9 mouse cellular contexts compared by ENCODE assay signal in the genomic region with DNA sequence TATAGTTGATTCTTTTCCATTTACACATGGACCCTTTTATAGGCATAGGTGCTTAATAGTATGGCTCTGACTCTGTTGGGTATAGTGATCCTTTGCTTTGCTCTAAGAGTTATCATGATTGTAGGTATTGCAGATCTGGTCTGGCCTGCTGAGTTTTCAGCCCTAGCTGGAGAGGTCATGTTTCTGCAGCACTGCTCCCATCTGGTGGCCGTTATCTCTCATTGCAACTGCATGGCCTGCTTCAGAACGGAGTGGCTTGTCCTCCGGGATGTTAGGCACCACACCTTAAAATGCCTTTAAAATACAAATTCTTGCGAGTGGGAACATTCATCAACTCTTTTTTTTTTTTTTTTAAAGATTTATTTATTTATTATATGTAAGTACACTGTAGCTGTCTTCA.
DNase-seq lines count a peak whose midpoint lies in the region; ATAC-seq lines count a peak whose summit lies in the region.
"Had no signal": no experiment of that assay in that cellular context is flagged by ENCODE, and none has a peak within 500 bp of the region (broad histone marks: within the 10 kb centered on the region; RNA-seq: fewer than 3 reads in every experiment).

No protein-coding gene starts in this region.

- no peak overlapping the region for H3K4me3 ChIP-seq in neural tube, embryonic 15.5 days (replicated peaks)
- H3K4me3 ChIP-seq in forebrain, embryonic 13.5 days: no peak overlapping the region
- H3K4me3 ChIP-seq in stomach, embryonic 14.5 days (ENCODE audit: low read depth, low read length): no peak overlapping the region
- H3K4me3 ChIP-seq: embryonic facial prominence, embryonic 15.5 days had no signal

- H3K4me2 ChIP-seq in neural tube, embryonic 15.5 days: no peak overlapping the region
- H3K4me2 ChIP-seq in forebrain, embryonic 13.5 days: no peak overlapping the region
- H3K4me2 ChIP-seq in stomach, embryonic 14.5 days (replicated peaks; ENCODE audit: low read depth, low read length): no peak overlapping the region
- H3K4me2 ChIP-seq: embryonic facial prominence, embryonic 15.5 days had no signal

- H3K27me3 ChIP-seq in neural tube, embryonic 15.5 days (replicated peaks): no peaks in the 10 kb centered on the region
- no peaks in the 10 kb centered on the region for H3K27me3 ChIP-seq in forebrain, embryonic 13.5 days
- H3K27me3 ChIP-seq in stomach, embryonic 14.5 days (ENCODE audit: control insufficient read depth, insufficient read depth, low read length): no peaks in the 10 kb centered on the region
- H3K27me3 ChIP-seq: embryonic facial prominence, embryonic 15.5 days had no signal

- no peak overlapping the region for H3K9ac ChIP-seq in neural tube, embryonic 15.5 days (replicated peaks)
- H3K9ac ChIP-seq in forebrain, embryonic 13.5 days: no peak overlapping the region
- H3K9ac ChIP-seq in stomach, embryonic 14.5 days (replicated peaks; ENCODE audit: low read depth, low read length): no peak overlapping the region
- H3K9ac ChIP-seq: embryonic facial prominence, embryonic 15.5 days had no signal

- no peak overlapping the region for H3K27ac ChIP-seq in neural tube, embryonic 15.5 days (replicated peaks)
- H3K27ac ChIP-seq in forebrain, embryonic 13.5 days: no peak overlapping the region
- H3K27ac ChIP-seq in stomach, embryonic 14.5 days (ENCODE audit: low read length): no peak overlapping the region
- H3K27ac ChIP-seq: embryonic facial prominence, embryonic 15.5 days had no signal

- peaks cover 8% of the 10 kb centered on the region for H3K36me3 ChIP-seq in neural tube, embryonic 15.5 days
- peaks cover 12% of the 10 kb centered on the region for H3K36me3 ChIP-seq in forebrain, embryonic 13.5 days (ENCODE audit: poor library complexity, severe bottlenecking)
- peaks cover 7% of the 10 kb centered on the region; the same call in 1 of the 2 replicates for H3K36me3 ChIP-seq in stomach, embryonic 14.5 days (ENCODE audit: control insufficient read depth, insufficient read depth, low read length)

- 17% methylated on average over 4 of the region's 4 CpGs for WGBS in neural tube, embryonic 15.5 days
- 18% methylated on average over 4 of the region's 4 CpGs for WGBS in forebrain, embryonic 13.5 days
- WGBS in stomach, embryonic 14.5 days: 26% methylated on average over 4 of the region's 4 CpGs

- DNase-seq in neural tube, embryonic 10.5 days (ENCODE audit: extremely low spot score, low spot score): peak; percentile 40
- DNase-seq in c-Kit-positive CD71-negative TER-119-negative erythroid progenitor cells, embryonic 14.5 days (ENCODE audit: low read depth): peak; percentile 48
- peak; percentile 57 for DNase-seq in layer of hippocampus, adult 9-11 months

- ATAC-seq in neural tube, embryonic 15.5 days (ENCODE audit: low FRiP score): no peak
- ATAC-seq in forebrain, embryonic 13.5 days: peak; percentile 69; the same call in 1 of the 2 replicates
- peak; percentile 67 to 76 for ATAC-seq in hematopoietic stem cell, adult 5-6 weeks (replicated peaks in 1 of 2; ENCODE audit: insufficient read depth in 1 of 2, low FRiP score in 2 of 2, low TSS enrichment in 1 of 2, low read depth in 1 of 2, poor library complexity in 2 of 2, severe bottlenecking in 2 of 2)
- ATAC-seq in megakaryocyte, adult 5-6 weeks (ENCODE audit: poor library complexity, severe bottlenecking): peak; percentile 77
- 0 out of 2 replicates have a peak, but pooled peaks have one; percentile 42 for ATAC-seq in stomach, embryonic 14.5 days (ENCODE audit: insufficient number of reproducible peaks, insufficient read depth, low FRiP score, low read depth)

- no peaks in the 10 kb centered on the region for H3K9me3 ChIP-seq in neural tube, embryonic 15.5 days (replicated peaks)
- no peaks in the 10 kb centered on the region for H3K9me3 ChIP-seq in forebrain, embryonic 13.5 days (replicated peaks)
- no peaks in the 10 kb centered on the region for H3K9me3 ChIP-seq in stomach, embryonic 14.5 days (ENCODE audit: control insufficient read depth, low read depth, low read length)
- H3K9me3 ChIP-seq: embryonic facial prominence, embryonic 15.5 days had no signal

- peaks cover 13% of the 10 kb centered on the region for H3K4me1 ChIP-seq in neural tube, embryonic 15.5 days
- peaks cover 22% of the 10 kb centered on the region for H3K4me1 ChIP-seq in forebrain, embryonic 13.5 days
- no peaks in the 10 kb centered on the region for H3K4me1 ChIP-seq in stomach, embryonic 14.5 days (ENCODE audit: control insufficient read depth, insufficient read depth, low read length)
